Mouse (Mus musculus) embryonic facial prominence, embryonic 11.5 days (tissue): ENCODE results near the gene Ehf. TPM values are rescaled to one million over a fixed set of nuclear protein-coding genes. Genes with fewer than 3 reads are reported as not detected.

Experiments used
- ATAC-seq: fragments of 200-750 bp; cut with Nextera tagmentation; replicated peaks from 2 replicates; pipeline ENCODE4 v1.8.0; 2017; ENCODE audit warnings: low read depth; ENCODE audit not compliant: insufficient number of reproducible peaks, low FRiP score, low TSS enrichment
- DNase-seq: peaks from one replicate; pipeline ENCODE4 v3.0.0-alpha.2; 2015; ENCODE audit warnings: low spot score
- H3K27ac ChIP-seq: fragments of 300-500 bp; sonication (generic); replicated peaks from 2 replicates; pipeline ENCODE4 v1.5.1; 2014; ENCODE audit warnings: mild to moderate bottlenecking, low read depth, low read length, control low read depth
- H3K27me3 ChIP-seq: fragments of 300-500 bp; sonication (generic); 2 replicates; pipeline ENCODE4 v1.6.1; 2014; ENCODE audit warnings: mild to moderate bottlenecking, low read length, moderate library complexity, mixed read lengths; ENCODE audit not compliant: control insufficient read depth, insufficient read depth
- H3K36me3 ChIP-seq: fragments of 300-500 bp; sonication (generic); replicated peaks from 2 replicates; pipeline ENCODE4 v1.6.1; 2014; ENCODE audit warnings: low read depth, mild to moderate bottlenecking, low read length, moderate library complexity, mixed read lengths; ENCODE audit not compliant: control insufficient read depth, insufficient read depth
- H3K4me1 ChIP-seq: fragments of 300-500 bp; sonication (generic); 2 replicates; pipeline ENCODE4 v1.6.1; 2014; ENCODE audit warnings: low read length, mixed read lengths; ENCODE audit not compliant: control insufficient read depth, insufficient read depth
- H3K4me2 ChIP-seq: fragments of 300-500 bp; sonication (generic); 2 replicates; pipeline ENCODE4 v1.6.1; 2014; ENCODE audit warnings: low read depth, mild to moderate bottlenecking, control low read depth, low read length, moderate library complexity
- H3K4me3 ChIP-seq: fragments of 300-500 bp; sonication (generic); 2 replicates; pipeline ENCODE4 v1.5.1; 2014; ENCODE audit warnings: low read depth, low read length, control low read depth
- H3K9ac ChIP-seq: fragments of 300-500 bp; sonication (generic); replicated peaks from 2 replicates; pipeline ENCODE4 v1.6.1; 2014; ENCODE audit warnings: mild to moderate bottlenecking, control low read depth, low read length
- H3K9me3 ChIP-seq: fragments of 300-500 bp; sonication (generic); replicated peaks from 2 replicates; pipeline ENCODE4 v1.6.1; 2016; ENCODE audit warnings: mild to moderate bottlenecking, low read length, inconsistent platforms, mixed read lengths; ENCODE audit not compliant: control insufficient read depth
- WGBS: fragments of 180-500 bp; shearing (Covaris S2); extraction: QIAGEN DNeasy Blood & Tissue Kit; methylation state at CpG from one replicate; pipeline ENCODE4 v1.1.7; 2014; 5-methylcytosine and 5-hydroxymethylcytosine counted together
- polyA plus RNA-seq: library from polyadenylated mRNA; unstranded; fragments of >200 nt; fragmentation: Nextera tagmentation; extraction: Ambion mirVana; gene quantifications from 2 replicates; pipeline ENCODE4 v1.2.1, GENCODE M21; 2014

Gene Ehf
- polyA plus RNA-seq, 1 experiment from 2014 or later = 0.28 TPM

DNA sequence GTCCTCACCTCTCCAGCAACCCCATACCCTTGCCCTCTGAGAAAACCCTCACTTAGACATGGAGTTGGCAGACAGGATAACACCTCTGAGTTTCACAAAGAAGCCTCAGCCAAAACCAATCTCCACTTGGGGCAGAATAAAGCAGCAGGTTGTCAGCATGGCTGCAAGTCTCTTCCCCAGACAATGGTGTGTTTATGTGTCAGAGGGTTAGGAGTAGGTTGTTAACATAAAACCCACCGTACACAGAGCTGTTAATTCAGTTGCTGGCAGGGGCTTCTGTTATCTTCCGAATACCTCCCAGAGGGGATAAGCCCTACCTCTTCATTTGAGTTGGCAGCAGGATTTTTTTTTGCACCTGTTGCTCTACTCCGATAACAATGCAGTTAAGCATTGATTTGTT, 9.9 kb downstream of the Ehf start:
- no peak overlapping the region for H3K4me3 ChIP-seq
- DNase-seq (no peak), ATAC-seq (no peak)
- H3K36me3 ChIP-seq = no peaks in the 10 kb centered on the region
- no peak overlapping the region for H3K9ac ChIP-seq
- 28% methylated on average over 3 of the region's 3 CpGs for WGBS
- H3K4me1 ChIP-seq = no peaks in the 10 kb centered on the region
- no peaks in the 10 kb centered on the region for H3K27me3 ChIP-seq
- no peak overlapping the region for H3K4me2 ChIP-seq
- no peak overlapping the region for H3K27ac ChIP-seq
- H3K9me3 ChIP-seq = no peaks in the 10 kb centered on the region

GRCm38 (mm10) chr2:103290705-103291269, 12.3 kb downstream of the Ehf start:
- Histone ChIP-seq H3K36me3 (no peaks in the 10 kb centered on the region), H3K9me3 (no peaks in the 10 kb centered on the region), H3K4me1 (no peaks in the 10 kb centered on the region), H3K9ac (no peak overlapping the region), H3K27me3 (no peaks in the 10 kb centered on the region), H3K4me2 (no peak overlapping the region), H3K27ac (no peak overlapping the region), H3K4me3 (no peak overlapping the region)
- WGBS = 46% methylated on average over 2 of the region's 2 CpGs
- no peak for DNase-seq
- ATAC-seq = no peak

GRCm38 (mm10) chr2:103290167-103290566, 12.9 kb downstream of the Ehf start:
- no peak overlapping the region for H3K4me2 ChIP-seq
- ATAC-seq (no peak), DNase-seq (no peak)
- H3K4me1 ChIP-seq = no peaks in the 10 kb centered on the region
- no peaks in the 10 kb centered on the region for H3K36me3 ChIP-seq
- H3K27ac ChIP-seq = no peak overlapping the region
- no peaks in the 10 kb centered on the region for H3K27me3 ChIP-seq
- no peak overlapping the region for H3K9ac ChIP-seq
- no peaks in the 10 kb centered on the region for H3K9me3 ChIP-seq
- WGBS = 88% methylated on average over 3 of the region's 3 CpGs
- H3K4me3 ChIP-seq = no peak overlapping the region

DNA sequence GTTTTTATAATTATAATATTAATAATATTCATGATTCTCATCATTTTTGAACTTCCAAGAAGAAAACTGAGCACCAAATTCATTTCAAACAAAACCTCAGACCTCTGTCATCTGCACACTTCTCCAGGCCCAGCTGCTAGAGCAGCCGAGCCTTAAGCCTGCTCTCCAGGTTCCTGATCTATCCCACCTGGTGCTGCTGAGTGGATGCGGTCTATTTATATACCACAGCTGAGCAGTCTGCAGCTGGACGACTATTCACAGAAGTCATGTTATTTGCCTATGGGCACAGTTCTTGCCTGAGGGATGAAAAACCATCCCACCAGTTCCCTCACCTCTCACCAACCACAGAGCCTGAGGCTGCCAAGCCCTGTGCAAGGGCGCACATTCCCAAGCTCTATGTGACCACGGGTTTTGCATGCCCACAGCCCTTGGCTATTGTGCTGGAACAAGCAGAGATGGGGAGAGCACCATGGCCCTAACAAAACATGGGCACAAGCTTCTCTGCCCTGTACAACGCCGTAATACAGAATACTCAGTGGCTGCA, 13.6 kb downstream of the Ehf start:
- Histone ChIP-seq H3K4me3 (no peak overlapping the region), H3K4me2 (no peak overlapping the region), H3K4me1 (no peaks in the 10 kb centered on the region), H3K9ac (no peak overlapping the region), H3K27me3 (no peaks in the 10 kb centered on the region), H3K9me3 (no peaks in the 10 kb centered on the region), H3K36me3 (no peaks in the 10 kb centered on the region), H3K27ac (no peak overlapping the region)
- ATAC-seq (no peak), DNase-seq (no peak)
- 77% methylated on average over 7 of the region's 7 CpGs for WGBS

DNA sequence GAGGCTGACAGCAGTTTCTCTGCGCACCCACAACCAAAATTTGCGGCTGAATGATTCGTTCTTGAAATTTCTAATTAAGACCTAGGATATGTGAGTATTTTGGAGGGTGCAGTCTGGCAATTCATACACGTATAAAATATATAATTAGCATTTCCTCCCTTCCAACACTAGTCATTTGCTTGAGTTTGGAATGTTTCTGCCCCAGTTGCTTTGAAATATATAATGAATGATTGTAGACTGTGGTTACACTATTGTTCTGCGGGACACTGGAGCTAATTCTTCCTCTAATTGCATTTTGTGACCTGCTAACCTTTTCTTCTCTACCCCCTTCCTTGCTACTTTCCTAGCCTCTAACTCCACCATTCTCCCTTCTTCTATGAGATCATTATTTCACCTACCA, 15.4 kb downstream of the Ehf start:
- Histone ChIP-seq H3K4me1 (no peaks in the 10 kb centered on the region), H3K9me3 (no peaks in the 10 kb centered on the region), H3K9ac (no peak overlapping the region), H3K27ac (no peak overlapping the region), H3K27me3 (no peaks in the 10 kb centered on the region), H3K4me3 (no peak overlapping the region), H3K36me3 (no peaks in the 10 kb centered on the region), H3K4me2 (no peak overlapping the region)
- DNase-seq (no peak), ATAC-seq (no peak)
- WGBS = 81% methylated on average over 5 of the region's 5 CpGs

DNA sequence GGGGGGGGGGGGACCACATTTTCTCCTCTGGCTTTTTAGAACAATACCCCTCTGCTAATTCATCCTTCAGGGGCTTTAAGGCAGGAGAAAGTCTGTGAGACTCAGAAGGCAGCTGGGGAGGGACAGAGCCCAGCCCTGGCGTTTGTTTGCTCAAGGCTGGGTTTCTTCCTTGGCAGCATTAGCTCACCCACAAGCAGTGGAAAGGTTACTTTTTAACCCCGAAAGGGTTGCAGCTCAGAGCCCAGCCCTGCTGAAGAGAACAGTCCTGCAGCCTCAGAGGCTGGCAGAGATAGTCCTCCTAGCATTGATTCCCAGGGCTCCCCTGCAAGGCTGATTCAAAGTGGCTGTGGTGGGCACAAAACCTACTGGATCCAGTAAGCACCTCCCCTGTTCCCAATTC, 17.5 kb downstream of the Ehf start:
- H3K4me2 ChIP-seq = no peak overlapping the region
- 24% methylated on average over 2 of the region's 2 CpGs for WGBS

GRCm38 (mm10) chr2:103283730-103284129, 19.3 kb downstream of the Ehf start:
- Histone ChIP-seq H3K4me3 (no peak overlapping the region), H3K9ac (no peak overlapping the region), H3K27me3 (no peaks in the 10 kb centered on the region), H3K27ac (no peak overlapping the region), H3K9me3 (no peaks in the 10 kb centered on the region), H3K4me1 (no peaks in the 10 kb centered on the region), H3K36me3 (no peaks in the 10 kb centered on the region), H3K4me2 (no peak overlapping the region)
- no peak for DNase-seq
- 84% methylated on average over 8 of the region's 8 CpGs for WGBS
- ATAC-seq = no peak

More for the DNA sequence above, 17.5 kb downstream of the Ehf start:
- H3K4me3 ChIP-seq = no peak overlapping the region
- no peaks in the 10 kb centered on the region for H3K36me3 ChIP-seq
- no peaks in the 10 kb centered on the region for H3K4me1 ChIP-seq
- DNase-seq (no peak), ATAC-seq (no peak)
- no peak overlapping the region for H3K27ac ChIP-seq
- no peaks in the 10 kb centered on the region for H3K9me3 ChIP-seq
- H3K27me3 ChIP-seq = no peaks in the 10 kb centered on the region
- H3K9ac ChIP-seq = no peak overlapping the region

DNA sequence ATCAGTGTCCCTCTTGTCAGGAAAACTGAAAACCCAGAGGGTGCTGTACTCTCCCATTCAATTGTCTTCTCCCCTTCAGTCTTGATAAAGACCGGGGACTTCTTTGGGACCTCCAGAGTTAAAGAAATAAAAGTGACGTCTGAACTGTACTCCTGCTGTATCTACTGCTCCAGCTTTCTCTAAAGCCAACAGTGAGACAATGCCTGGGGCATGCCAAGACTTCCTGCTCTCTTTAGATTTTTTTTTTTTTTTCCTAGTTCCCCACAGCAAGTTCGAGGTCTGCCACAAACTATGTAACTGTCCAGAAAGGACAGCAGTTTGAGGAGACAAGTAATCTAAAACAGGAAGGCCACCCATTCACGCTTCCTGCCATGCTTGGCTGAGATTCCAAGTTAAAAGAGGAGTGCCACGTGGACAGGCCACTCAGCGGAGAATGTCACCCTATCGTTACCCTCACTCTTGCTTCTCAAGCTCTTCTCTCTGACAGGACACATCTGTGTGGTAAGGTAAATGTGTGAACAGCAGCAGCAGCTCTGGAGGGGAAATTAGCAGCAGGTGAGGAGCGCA, 20.8 kb downstream of the Ehf start:
- no peak overlapping the region for H3K27ac ChIP-seq
- no peaks in the 10 kb centered on the region for H3K4me1 ChIP-seq
- no peaks in the 10 kb centered on the region for H3K36me3 ChIP-seq
- H3K27me3 ChIP-seq = no peaks in the 10 kb centered on the region
- H3K4me2 ChIP-seq = no peak overlapping the region
- 59% methylated on average over 8 of the region's 8 CpGs for WGBS
- DNase-seq (no peak), ATAC-seq (no peak)
- H3K4me3 ChIP-seq = no peak overlapping the region
- H3K9me3 ChIP-seq = no peaks in the 10 kb centered on the region
- no peak overlapping the region for H3K9ac ChIP-seq
